Mouse (Mus musculus): ENCODE data around the gene Spata21.
A peak's percentile ranks its signal among the peaks of the same experiment; 100 is the strongest.
"Not testable (repeated sequence)": the region's sequence is repeated elsewhere in the genome, so short reads cannot be mapped to it uniquely, and the experiment has no call there.

The Spata21 gene

GRCm38 (mm10) chr4:141131531-141132061 lies 43.5 kb downstream of the Spata21 start:
- no peak for DNase-seq

- no peak for DNase-seq
These were observed 44.1 kb downstream of the Spata21 start for GRCm38 (mm10) chr4:141132191-141132590.

DNA sequence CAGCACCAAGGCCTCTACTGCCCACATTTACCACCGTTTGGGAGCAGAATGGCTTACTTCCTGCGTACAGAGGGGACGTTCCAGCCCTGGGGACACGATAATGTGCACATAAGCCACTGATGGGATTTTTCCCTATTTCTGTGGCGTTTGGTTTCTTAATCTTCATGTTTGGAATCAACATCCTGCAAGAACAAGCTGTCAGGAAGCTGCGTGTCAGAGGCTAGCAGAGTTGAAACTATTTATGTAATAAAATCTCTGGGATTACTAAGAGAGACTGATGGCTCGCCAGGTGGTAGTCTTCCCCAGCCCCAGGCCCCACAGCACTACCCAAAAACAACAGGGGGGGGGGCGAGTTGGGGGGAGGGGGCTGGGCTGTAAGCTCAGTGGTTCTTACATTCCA lies 45.1 kb downstream of the Spata21 start:
- no peak for DNase-seq

GRCm38 (mm10) chr4:141134031-141134441 lies 45.9 kb downstream of the Spata21 start:
- DNase-seq: peak; percentile 52

GRCm38 (mm10) chr4:141134751-141135530 lies 46.8 kb downstream of the Spata21 start:
- no peak for DNase-seq

DNA sequence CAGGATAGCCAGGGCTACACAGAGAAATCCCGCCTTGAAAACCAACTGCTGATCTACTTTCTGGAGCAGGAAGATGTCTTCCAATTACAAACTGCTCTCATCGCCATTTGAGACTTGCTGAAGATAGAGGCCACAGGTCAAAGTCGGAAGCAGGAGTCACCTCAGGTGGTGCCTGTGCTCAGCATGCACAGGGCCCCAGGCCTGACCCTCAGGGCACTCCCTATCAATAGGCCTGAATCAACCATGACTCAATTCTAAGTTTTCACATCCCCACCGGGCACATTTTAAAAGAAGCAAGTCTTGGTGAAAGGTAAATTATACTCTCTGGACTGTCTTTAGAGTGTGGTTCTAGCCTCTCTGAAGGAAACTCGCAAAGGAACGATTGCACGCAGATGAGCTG lies 48.0 kb downstream of the Spata21 start:
- no peak for DNase-seq

- DNase-seq: not testable (repeated sequence)
These were observed 49.6 kb downstream of the Spata21 start for GRCm38 (mm10) chr4:141137740-141138139.

DNA sequence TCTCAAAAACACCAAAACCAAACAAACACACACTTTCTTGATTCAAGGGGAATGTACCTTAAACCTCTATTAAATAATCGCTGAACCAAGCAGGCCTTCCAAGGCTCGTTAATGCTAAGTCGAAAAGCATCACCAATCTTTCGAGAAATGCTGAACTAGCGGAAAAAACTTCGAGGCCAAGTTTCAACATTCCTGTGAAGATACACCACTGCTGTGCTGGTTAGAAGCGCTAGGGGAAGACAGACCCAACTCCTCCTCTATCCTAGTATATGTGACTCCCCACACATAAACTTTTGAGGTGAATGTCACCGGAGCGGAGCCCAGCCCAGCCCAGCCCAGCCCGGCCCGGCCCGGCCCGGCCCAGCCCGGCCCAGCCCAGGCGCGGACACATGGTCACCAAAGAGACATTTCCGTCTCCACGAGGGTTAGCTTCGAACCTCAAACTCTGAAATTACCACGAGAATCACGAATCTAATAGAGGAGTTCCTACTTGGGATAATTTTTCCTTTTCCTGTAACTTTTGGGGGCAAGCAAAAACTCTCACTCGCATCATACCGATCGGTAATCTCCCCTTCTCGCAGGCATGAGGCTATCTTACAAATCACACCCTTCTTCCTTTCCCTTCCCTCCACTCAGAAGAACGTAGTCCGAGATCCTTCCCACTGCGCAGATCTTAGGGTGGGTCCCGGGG lies 50.4 kb downstream of the Spata21 start:
- no peak for DNase-seq

- DNase-seq: peak; percentile 99
These were observed 51.2 kb downstream of the Spata21 start, which contains the start of gene Szrd1 for GRCm38 (mm10) chr4:141139116-141139970. Szrd1 (minus strand) TSS chr4:141139775.

GRCm38 (mm10) chr4:141140354-141140753 lies 52.2 kb downstream of the Spata21 start:
- not testable (repeated sequence) for DNase-seq

- no peak for DNase-seq
These were observed 52.8 kb downstream of the Spata21 start for GRCm38 (mm10) chr4:141140967-141141366.

- DNase-seq: peak; percentile 76
These were observed 54.2 kb downstream of the Spata21 start for GRCm38 (mm10) chr4:141142285-141142811.

DNA sequence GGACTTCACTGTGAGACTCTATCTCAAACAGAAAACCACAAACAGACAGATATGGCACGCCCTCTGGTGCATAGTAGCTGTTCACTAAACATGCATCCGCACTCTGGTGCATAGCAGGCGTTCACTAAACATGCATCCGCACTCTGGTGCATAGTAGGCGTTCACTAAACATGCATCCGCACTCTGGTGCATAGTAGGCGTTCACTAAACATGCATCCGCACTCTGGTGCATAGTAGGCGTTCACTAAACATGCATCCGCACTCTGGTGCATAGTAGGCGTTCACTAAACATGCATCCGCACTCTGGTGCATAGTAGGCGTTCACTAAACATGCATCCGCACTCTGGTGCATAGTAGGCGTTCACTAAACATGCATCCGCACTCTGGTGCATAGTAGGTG lies 57.0 kb downstream of the Spata21 start:
- DNase-seq: not testable (repeated sequence)

GRCm38 (mm10) chr4:141146491-141147033 lies 58.4 kb downstream of the Spata21 start:
- no peak for DNase-seq

- peak; percentile 93 for DNase-seq
These were observed 59.2 kb downstream of the Spata21 start, which contains the start of gene Fbxo42 for GRCm38 (mm10) chr4:141147112-141148008. Fbxo42 (plus strand) TSS chr4:141147913.

GRCm38 (mm10) chr4:141148009-141148801 lies 60.1 kb downstream of the Spata21 start:
- no peak for DNase-seq

DNA sequence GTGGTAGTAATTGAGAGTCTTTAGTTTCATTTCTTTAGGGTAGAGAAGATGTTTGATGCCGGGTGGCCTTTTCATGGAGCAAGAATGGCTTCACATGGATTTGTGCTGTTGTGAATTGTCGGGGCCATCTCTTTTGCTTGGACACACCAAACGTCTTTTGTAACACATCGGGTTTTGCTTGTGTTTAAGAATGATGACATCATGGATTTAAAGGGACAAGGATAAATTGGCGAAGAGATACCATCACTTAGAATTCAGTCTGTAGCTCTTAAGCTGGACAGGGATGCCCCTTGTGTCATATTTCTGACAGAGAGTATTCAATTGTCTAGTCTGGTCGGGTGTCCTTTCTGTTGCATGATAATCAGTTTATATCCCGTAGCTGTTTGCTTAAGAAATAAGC lies 61.0 kb downstream of the Spata21 start:
- no peak for DNase-seq

GRCm38 (mm10) chr4:141157485-141157884 lies 69.4 kb downstream of the Spata21 start:
- no peak for DNase-seq

DNA sequence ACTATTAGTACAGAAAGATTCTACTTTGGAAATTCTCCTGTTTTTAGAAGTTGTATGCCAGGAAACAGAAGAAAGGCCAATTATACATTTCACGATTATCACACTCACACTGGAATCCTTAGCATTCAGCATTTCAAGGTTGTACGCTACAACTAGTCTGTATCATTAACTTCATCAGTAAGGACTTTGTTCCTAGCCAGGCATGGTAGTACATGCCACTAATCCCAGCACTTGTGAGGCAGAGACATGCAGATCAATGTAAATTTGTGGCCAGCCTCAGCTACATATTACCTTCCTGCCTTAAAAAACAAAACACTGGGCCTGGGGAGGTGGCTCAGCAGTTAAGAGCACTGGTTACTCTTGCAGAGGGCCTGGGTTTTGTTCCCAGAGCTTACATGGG lies 70.5 kb downstream of the Spata21 start:
- DNase-seq: no peak

DNA sequence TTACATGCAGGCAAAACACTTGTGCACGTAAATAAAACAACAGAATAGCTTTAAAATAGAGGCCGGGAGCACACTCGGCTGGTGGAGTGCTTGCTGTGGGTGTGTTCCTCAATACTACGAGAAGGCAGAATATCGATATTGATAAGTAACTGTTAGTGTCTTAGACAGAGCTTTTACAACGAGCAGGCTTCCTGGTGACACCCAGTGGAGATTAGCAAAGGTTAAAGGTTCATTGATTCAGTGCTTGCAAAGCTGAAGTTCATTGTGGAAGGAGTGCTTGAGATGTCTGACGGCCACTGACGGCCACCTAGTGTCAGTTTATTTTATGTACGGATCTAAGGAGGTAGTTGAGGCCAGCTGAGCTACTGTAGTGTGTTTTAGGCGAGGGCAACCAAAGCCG lies 71.0 kb downstream of the Spata21 start:
- DNase-seq: no peak
